In the genomic region with DNA sequence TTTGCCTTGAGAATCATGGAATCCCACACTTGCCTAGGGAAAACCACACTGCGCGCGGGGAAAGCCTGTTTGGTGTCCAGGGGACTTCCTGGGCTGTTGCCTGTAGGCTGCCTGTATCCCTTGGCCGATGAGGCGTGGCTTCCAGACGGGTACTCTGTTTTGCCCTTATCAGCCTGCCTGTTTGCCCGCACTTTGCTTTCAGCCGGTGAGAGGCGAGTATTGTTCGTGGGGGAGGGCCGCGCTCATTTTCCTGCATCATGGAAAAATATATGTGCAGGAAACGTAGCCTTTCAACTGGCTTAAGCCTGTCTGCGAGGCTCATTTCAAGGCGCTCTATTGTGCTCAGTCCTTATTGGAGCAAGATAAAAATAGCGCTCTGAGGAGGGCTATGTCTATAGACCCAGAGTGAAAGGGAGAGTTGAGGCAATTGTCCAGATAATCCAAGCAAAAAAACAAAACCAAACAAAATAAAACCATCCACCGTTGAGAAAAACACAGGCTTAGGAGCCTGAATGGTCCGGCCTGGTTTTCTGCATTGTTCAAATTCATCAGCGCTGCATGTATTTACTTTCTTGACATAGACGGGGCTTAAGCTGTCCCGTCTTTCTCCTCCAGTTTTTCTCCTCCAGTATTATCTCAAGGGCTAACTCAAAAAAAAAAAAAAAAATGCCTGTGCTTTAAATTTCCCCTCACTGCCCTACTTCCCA, we compare ENCODE assay signal across 7 mouse cellular contexts.
DNase-seq lines count a peak whose midpoint lies in the region; ATAC-seq and TF ChIP-seq lines count a peak whose summit lies in the region.

No protein-coding gene starts in this region.

- peak; percentile 39 for DNase-seq in embryo, embryonic 10.5 days (ENCODE audit: low spot score)
- peak; percentile 73 for DNase-seq in forebrain, embryonic 14.5 days (ENCODE audit: low spot score)
- DNase-seq in kidney, postnatal 0 days (ENCODE audit: low spot score) = peak; percentile 46
- no peak for DNase-seq in layer of hippocampus, postnatal 36 days
- DNase-seq in left cerebral cortex, postnatal 14 days (ENCODE audit: low spot score in 2 of 2) = no peak
- no peak for DNase-seq in frontal cortex, postnatal 10 days (ENCODE audit: low spot score in 2 of 2)

- no peaks in the 10 kb centered on the region for H3K9me3 ChIP-seq in forebrain, embryonic 14.5 days (replicated peaks; ENCODE audit: control insufficient read depth, low read length)
- H3K9me3 ChIP-seq in kidney, postnatal 0 days (replicated peaks; ENCODE audit: low read length) = no peaks in the 10 kb centered on the region
- H3K9me3 ChIP-seq in midbrain, embryonic 12.5 days = no peaks in the 10 kb centered on the region

- H3K4me2 ChIP-seq in forebrain, embryonic 14.5 days (ENCODE audit: low read length) = peak overlapping the region; percentile 51
- peak overlapping the region; percentile 38 for H3K4me2 ChIP-seq in kidney, postnatal 0 days (ENCODE audit: low read length)
- peak overlapping the region; percentile 43 for H3K4me2 ChIP-seq in midbrain, embryonic 12.5 days (replicated peaks)

- H3K36me3 ChIP-seq in forebrain, embryonic 14.5 days (ENCODE audit: control insufficient read depth, insufficient read depth, low read length) = no peaks in the 10 kb centered on the region
- H3K36me3 ChIP-seq in kidney, postnatal 0 days (ENCODE audit: insufficient read depth, low read length) = no peaks in the 10 kb centered on the region
- no peaks in the 10 kb centered on the region for H3K36me3 ChIP-seq in midbrain, embryonic 12.5 days

- H3K27me3 ChIP-seq in forebrain, embryonic 14.5 days (replicated peaks; ENCODE audit: control insufficient read depth, insufficient read depth, low read length) = no peaks in the 10 kb centered on the region
- no peaks in the 10 kb centered on the region for H3K27me3 ChIP-seq in kidney, postnatal 0 days (ENCODE audit: insufficient read depth, low read length)
- peaks cover 8% of the 10 kb centered on the region; the same call in 1 of the 2 replicates for H3K27me3 ChIP-seq in midbrain, embryonic 12.5 days

- peaks cover 2% of the 10 kb centered on the region; the same call in 1 of the 2 replicates for H3K4me1 ChIP-seq in forebrain, embryonic 14.5 days (ENCODE audit: control insufficient read depth, insufficient read depth, low read length)
- 0 out of 2 replicates have a peak, but pooled peaks cover 5% of the 10 kb centered on the region for H3K4me1 ChIP-seq in kidney, postnatal 0 days (replicated peaks; ENCODE audit: insufficient read depth, low read length)
- peaks cover 17% of the 10 kb centered on the region for H3K4me1 ChIP-seq in midbrain, embryonic 12.5 days

- ATAC-seq in forebrain, embryonic 14.5 days = peak; percentile 89
- ATAC-seq in kidney, postnatal 0 days (replicated peaks; ENCODE audit: low FRiP score, low read depth) = peak; percentile 68; the same call in 1 of the 2 replicates
- ATAC-seq in midbrain, embryonic 12.5 days (ENCODE audit: low FRiP score, low read depth) = peak; percentile 95

- H3K4me3 ChIP-seq in forebrain, embryonic 14.5 days (ENCODE audit: low read depth, low read length) = peak overlapping the region; percentile 23
- H3K4me3 ChIP-seq in kidney, postnatal 0 days (replicated peaks; ENCODE audit: low read depth, low read length) = no peak overlapping the region
- H3K4me3 ChIP-seq in midbrain, embryonic 12.5 days = peak overlapping the region; percentile 21

- 8% methylated on average over 21 of the region's 21 CpGs for WGBS in forebrain, embryonic 14.5 days
- WGBS in kidney, postnatal 0 days = 44% methylated on average over 21 of the region's 21 CpGs
- 20% methylated on average over 21 of the region's 21 CpGs for WGBS in midbrain, embryonic 12.5 days

- no peak for TF ChIP-seq CTCF in kidney, postnatal 0 days (IDR thresholded peaks at IDR 0.05; ENCODE audit: low read depth)

- peak overlapping the region; percentile 52 for H3K9ac ChIP-seq in forebrain, embryonic 14.5 days (ENCODE audit: low read length)
- no peak overlapping the region for H3K9ac ChIP-seq in kidney, postnatal 0 days (ENCODE audit: low read depth, low read length)
- no peak overlapping the region for H3K9ac ChIP-seq in midbrain, embryonic 12.5 days (replicated peaks)

- intact Hi-C loops in left cerebral cortex, postnatal 14 days (cut with DNase I) = no loop called here

- no peak overlapping the region for H3K27ac ChIP-seq in forebrain, embryonic 14.5 days (ENCODE audit: low read depth, low read length)
- H3K27ac ChIP-seq in kidney, postnatal 0 days = no peak overlapping the region; the same call in 1 of the 2 replicates
- peak overlapping the region; percentile 63 for H3K27ac ChIP-seq in midbrain, embryonic 12.5 days (replicated peaks)

Comparison
In these comparisons a context has a peak if more than half of its experiments do, and no peak if none do; other contexts are left out.
1. DNase-seq: peak in embryo, embryonic 10.5 days (single experiment), forebrain, embryonic 14.5 days (single experiment) and kidney, postnatal 0 days (single experiment); none in layer of hippocampus, postnatal 36 days (0 of 2), left cerebral cortex, postnatal 14 days (0 of 2) and frontal cortex, postnatal 10 days (0 of 2).
2. Peak in every context shown above with its lines, with median percentiles within 50 percentile points of each other: ATAC-seq and H3K4me2 ChIP-seq.